Mouse (Mus musculus) embryonic facial prominence, embryonic 13.5 days (tissue): ENCODE data around the gene Rab12. TPM values are rescaled to one million over a fixed set of nuclear protein-coding genes. Genes with fewer than 3 reads are reported as not detected.

Experiments used
- ATAC-seq: fragments of 200-750 bp; cut with Nextera tagmentation; 2 replicates; pipeline ENCODE4 v1.8.0; 2017; ENCODE audit warnings: low read depth; ENCODE audit not compliant: insufficient number of reproducible peaks, insufficient read depth, low FRiP score, low TSS enrichment
- H3K27ac ChIP-seq: fragments of 300-500 bp; sonication (generic); 2 replicates; pipeline ENCODE4 v1.5.1; 2015; ENCODE audit warnings: moderate library complexity, mild to moderate bottlenecking, inconsistent platforms
- H3K27me3 ChIP-seq: fragments of 300-500 bp; sonication (generic); 2 replicates; pipeline ENCODE4 v1.6.1; 2015; ENCODE audit warnings: mild to moderate bottlenecking, inconsistent platforms
- H3K36me3 ChIP-seq: fragments of 300-500 bp; sonication (generic); 2 replicates; pipeline ENCODE4 v1.6.1; 2015; ENCODE audit warnings: mild to moderate bottlenecking, inconsistent platforms
- H3K4me1 ChIP-seq: fragments of 300-500 bp; sonication (generic); 2 replicates; pipeline ENCODE4 v1.6.1; 2015; ENCODE audit warnings: inconsistent platforms
- H3K4me2 ChIP-seq: fragments of 300-500 bp; sonication (generic); 2 replicates; pipeline ENCODE4 v1.6.1; 2015; ENCODE audit warnings: moderate library complexity, mild to moderate bottlenecking, inconsistent platforms
- H3K4me3 ChIP-seq: fragments of 300-500 bp; sonication (generic); 2 replicates; pipeline ENCODE4 v1.5.1; 2015; ENCODE audit warnings: mild to moderate bottlenecking, inconsistent platforms
- H3K9ac ChIP-seq: fragments of 300-500 bp; sonication (generic); 2 replicates; pipeline ENCODE4 v1.6.1; 2015; ENCODE audit warnings: mild to moderate bottlenecking, inconsistent platforms
- H3K9me3 ChIP-seq: fragments of 300-500 bp; sonication (generic); 2 replicates; pipeline ENCODE4 v1.6.1; 2016; ENCODE audit warnings: inconsistent platforms
- WGBS: fragments of 180-500 bp; shearing (Covaris S2); methylation state at CpG from one replicate; pipeline ENCODE4 v1.1.7; 2015; ENCODE audit warnings: mixed read lengths; 5-methylcytosine and 5-hydroxymethylcytosine counted together
- polyA plus RNA-seq: library from polyadenylated mRNA; unstranded; fragments of >200 nt; fragmentation: Nextera tagmentation; extraction: Ambion mirVana; gene quantifications from 2 replicates; pipeline ENCODE4 v1.2.1, GENCODE M21; 2015

Gene Rab12
- polyA plus RNA-seq, 1 experiment from 2014 or later, result 55.9 TPM

DNA sequence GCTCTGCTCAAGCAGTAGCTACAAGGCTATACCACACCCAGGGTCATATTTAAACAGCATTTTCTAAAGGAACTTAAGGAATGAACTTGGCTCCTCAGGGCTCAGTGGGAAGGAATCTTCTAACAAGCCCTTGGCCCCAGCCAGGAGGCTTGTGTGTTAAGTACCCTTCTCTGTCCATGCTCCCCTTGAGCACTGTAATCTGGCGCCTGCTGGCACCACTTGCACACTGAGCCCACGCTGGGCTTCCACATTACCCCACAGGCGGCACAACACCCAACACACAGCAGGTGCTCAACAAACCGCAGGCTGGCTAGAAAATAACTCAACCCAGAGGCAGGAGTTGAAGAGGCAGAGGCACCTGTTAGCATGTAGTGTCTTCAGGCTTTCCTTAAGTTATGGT is 2.6 kb downstream of the Rab12 start:
- peaks cover 23% of the 10 kb centered on the region for H3K36me3 ChIP-seq
- H3K27ac ChIP-seq, result no peak overlapping the region
- WGBS, result 88% methylated on average over 4 of the region's 4 CpGs
- no peaks in the 10 kb centered on the region for H3K27me3 ChIP-seq
- no peak overlapping the region for H3K9ac ChIP-seq
- ATAC-seq, result no peak
- no peak overlapping the region for H3K4me3 ChIP-seq
- H3K4me1 ChIP-seq, result peaks cover 24% of the 10 kb centered on the region
- no peaks in the 10 kb centered on the region for H3K9me3 ChIP-seq
- no peak overlapping the region for H3K4me2 ChIP-seq

GRCm38 (mm10) chr17:66514288-66514995 is 5.1 kb downstream of the Rab12 start:
- Histone ChIP-seq H3K4me1 (peaks cover 30% of the 10 kb centered on the region), H3K36me3 (peaks cover 29% of the 10 kb centered on the region), H3K27me3 (no peaks in the 10 kb centered on the region), H3K9ac (no peak overlapping the region), H3K4me3 (no peak overlapping the region), H3K27ac (no peak overlapping the region), H3K9me3 (no peaks in the 10 kb centered on the region), H3K4me2 (no peak overlapping the region)
- no peak for ATAC-seq
- 84% methylated on average over 10 of the region's 10 CpGs for WGBS

- H3K9ac ChIP-seq, result no peak overlapping the region
- peaks cover 44% of the 10 kb centered on the region for H3K36me3 ChIP-seq
- no peak overlapping the region for H3K4me3 ChIP-seq
- H3K4me2 ChIP-seq, result no peak overlapping the region
- no peaks in the 10 kb centered on the region for H3K27me3 ChIP-seq
- no peaks in the 10 kb centered on the region for H3K9me3 ChIP-seq
- no peak overlapping the region for H3K27ac ChIP-seq
- H3K4me1 ChIP-seq, result peaks cover 18% of the 10 kb centered on the region
- ATAC-seq, result no peak
- WGBS, result 81% methylated on average over 15 of the region's 15 CpGs
Measured at GRCm38 (mm10) chr17:66512202-66512956, 7.2 kb downstream of the Rab12 start.

GRCm38 (mm10) chr17:66510221-66510683 is 9.3 kb downstream of the Rab12 start:
- H3K4me1 ChIP-seq, result peaks cover 10% of the 10 kb centered on the region; the same call in 1 of the 2 replicates
- ATAC-seq, result no peak
- no peak overlapping the region for H3K4me3 ChIP-seq
- peaks cover 50% of the 10 kb centered on the region for H3K36me3 ChIP-seq
- WGBS, result 54% methylated on average over 10 of the region's 10 CpGs
- H3K27me3 ChIP-seq, result no peaks in the 10 kb centered on the region
- no peak overlapping the region for H3K4me2 ChIP-seq
- no peaks in the 10 kb centered on the region for H3K9me3 ChIP-seq
- H3K27ac ChIP-seq, result no peak overlapping the region
- no peak overlapping the region for H3K9ac ChIP-seq

- WGBS, result 86% methylated on average over 9 of the region's 9 CpGs
Measured at GRCm38 (mm10) chr17:66507049-66507954, 12.2 kb downstream of the Rab12 start.

DNA sequence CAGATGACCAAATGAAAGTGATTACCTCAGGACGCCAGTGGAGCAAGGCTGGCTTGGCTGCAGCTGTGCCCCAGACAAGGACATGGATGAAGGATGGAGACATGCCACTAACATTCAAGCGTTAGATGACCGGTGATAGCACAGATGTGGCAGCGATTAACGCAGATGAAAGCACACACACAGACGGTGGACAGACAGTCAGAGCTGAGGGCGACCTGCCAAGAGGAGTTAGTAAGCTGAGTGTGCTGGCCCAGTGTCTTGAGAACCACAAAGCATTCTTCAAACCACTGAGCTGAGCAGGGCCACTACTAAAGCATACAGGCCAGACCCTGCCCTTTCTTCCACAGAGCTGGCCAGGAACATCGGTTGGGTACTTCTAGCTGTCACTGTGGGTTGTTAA is 14.6 kb downstream of the Rab12 start:
- H3K4me3 ChIP-seq, result no peak overlapping the region
- H3K27ac ChIP-seq, result no peak overlapping the region
- peaks cover 75% of the 10 kb centered on the region for H3K36me3 ChIP-seq
- no peaks in the 10 kb centered on the region for H3K27me3 ChIP-seq
- no peak overlapping the region for H3K9ac ChIP-seq
- no peak for ATAC-seq
- H3K9me3 ChIP-seq, result no peaks in the 10 kb centered on the region
- no peak overlapping the region for H3K4me2 ChIP-seq
- H3K4me1 ChIP-seq, result no peaks in the 10 kb centered on the region
- 89% methylated on average over 8 of the region's 8 CpGs for WGBS

More at GRCm38 (mm10) chr17:66507049-66507954, 12.2 kb downstream of the Rab12 start:
- peaks cover 57% of the 10 kb centered on the region for H3K36me3 ChIP-seq
- no peak overlapping the region for H3K4me3 ChIP-seq
- H3K27me3 ChIP-seq, result no peaks in the 10 kb centered on the region
- no peak overlapping the region for H3K9ac ChIP-seq
- H3K4me2 ChIP-seq, result no peak overlapping the region
- peaks cover 10% of the 10 kb centered on the region; the same call in 1 of the 2 replicates for H3K4me1 ChIP-seq
- H3K9me3 ChIP-seq, result no peaks in the 10 kb centered on the region
- no peak for ATAC-seq
- H3K27ac ChIP-seq, result no peak overlapping the region

DNA sequence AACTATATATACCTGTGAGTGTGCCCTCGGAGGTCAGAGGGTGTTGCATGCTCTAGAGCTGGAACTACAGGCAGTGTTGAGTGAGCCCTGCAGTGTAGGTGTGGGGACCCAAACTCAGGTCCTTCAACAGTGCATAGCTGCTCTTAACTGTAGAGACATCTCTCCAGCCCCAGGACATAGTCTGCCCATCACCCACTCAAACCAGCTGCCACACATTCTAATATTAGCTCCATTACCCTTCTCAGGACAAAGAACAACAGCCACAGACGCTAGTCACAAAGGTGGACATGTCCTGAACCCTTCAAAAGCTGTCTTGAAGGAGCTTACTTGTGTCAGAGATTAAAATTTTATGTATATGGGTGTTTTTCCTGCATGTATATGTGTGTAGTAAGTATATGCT is 15.3 kb downstream of the Rab12 start:
- ATAC-seq, result no peak
- H3K9ac ChIP-seq, result no peak overlapping the region
- H3K4me1 ChIP-seq, result no peaks in the 10 kb centered on the region
- H3K9me3 ChIP-seq, result no peaks in the 10 kb centered on the region
- H3K4me2 ChIP-seq, result no peak overlapping the region
- H3K27me3 ChIP-seq, result no peaks in the 10 kb centered on the region
- 94% methylated on average over 2 of the region's 2 CpGs for whole genome bisulfite sequencing
- H3K4me3 ChIP-seq, result no peak overlapping the region
- H3K27ac ChIP-seq, result no peak overlapping the region
- peaks cover 79% of the 10 kb centered on the region for H3K36me3 ChIP-seq

DNA sequence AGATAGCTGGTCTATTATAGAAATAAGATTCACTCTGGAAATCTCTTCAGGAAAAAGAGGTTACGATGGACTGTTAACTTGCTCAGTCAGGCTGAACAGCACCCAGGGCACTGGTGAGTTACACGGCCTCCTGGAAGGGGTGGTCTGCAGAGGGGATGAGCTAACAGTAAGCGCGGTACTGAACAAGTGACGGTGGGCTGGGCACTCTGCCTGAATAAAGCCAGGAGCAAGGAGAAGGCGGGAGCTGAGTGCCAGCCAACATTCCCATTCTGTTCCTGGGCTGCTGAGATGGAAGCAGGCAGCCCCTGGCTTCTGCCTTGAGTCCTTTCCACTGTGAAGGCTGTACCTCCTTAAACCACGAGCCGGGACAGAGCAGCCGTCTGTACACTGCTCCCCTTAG is 16.1 kb downstream of the Rab12 start:
- Histone ChIP-seq H3K9me3 (no peaks in the 10 kb centered on the region), H3K4me3 (no peak overlapping the region), H3K9ac (no peak overlapping the region), H3K4me2 (no peak overlapping the region), H3K27ac (no peak overlapping the region), H3K36me3 (peaks cover 83% of the 10 kb centered on the region), H3K27me3 (no peaks in the 10 kb centered on the region), H3K4me1 (no peaks in the 10 kb centered on the region)
- no peak for ATAC-seq
- WGBS, result 88% methylated on average over 9 of the region's 9 CpGs

GRCm38 (mm10) chr17:66502865-66503264 is 16.7 kb downstream of the Rab12 start:
- no peaks in the 10 kb centered on the region for H3K27me3 ChIP-seq
- peaks cover 83% of the 10 kb centered on the region for H3K36me3 ChIP-seq
- H3K27ac ChIP-seq, result no peak overlapping the region
- no peaks in the 10 kb centered on the region for H3K9me3 ChIP-seq
- H3K4me1 ChIP-seq, result no peaks in the 10 kb centered on the region
- no peak overlapping the region for H3K4me2 ChIP-seq
- no peak overlapping the region for H3K9ac ChIP-seq
- WGBS, result 87% methylated on average over 6 of the region's 6 CpGs
- no peak for ATAC-seq
- H3K4me3 ChIP-seq, result no peak overlapping the region

GRCm38 (mm10) chr17:66498598-66498997 is 20.9 kb downstream of the Rab12 start:
- 88% methylated on average over 14 of the region's 14 CpGs for WGBS
- H3K36me3 ChIP-seq, result peaks cover 94% of the 10 kb centered on the region

GRCm38 (mm10) chr17:66496589-66496988 is 22.9 kb downstream of the Rab12 start:
- no peaks in the 10 kb centered on the region for H3K4me1 ChIP-seq
- H3K9me3 ChIP-seq, result no peaks in the 10 kb centered on the region
- no peak overlapping the region for H3K4me2 ChIP-seq
- H3K27ac ChIP-seq, result no peak overlapping the region
- 92% methylated on average over 9 of the region's 9 CpGs for WGBS
- H3K27me3 ChIP-seq, result no peaks in the 10 kb centered on the region
- peaks cover 86% of the 10 kb centered on the region for H3K36me3 ChIP-seq
- no peak overlapping the region for H3K4me3 ChIP-seq
- H3K9ac ChIP-seq, result no peak overlapping the region
- ATAC-seq, result no peak

More at GRCm38 (mm10) chr17:66498598-66498997, 20.9 kb downstream of the Rab12 start:
- H3K27ac ChIP-seq, result no peak overlapping the region
- H3K9ac ChIP-seq, result no peak overlapping the region
- no peaks in the 10 kb centered on the region for H3K4me1 ChIP-seq
- H3K4me2 ChIP-seq, result no peak overlapping the region
- no peaks in the 10 kb centered on the region for H3K27me3 ChIP-seq
- H3K4me3 ChIP-seq, result no peak overlapping the region
- no peaks in the 10 kb centered on the region for H3K9me3 ChIP-seq
- no peak for ATAC-seq
